In genomic region chr15:85666496-85666895, GRCm38 (mm10) we compare ENCODE assay signal across 10 mouse cellular contexts.
A peak's percentile ranks its signal among the peaks of the same experiment; 100 is the strongest.
DNase-seq lines count a peak whose midpoint lies in the region; ATAC-seq and TF ChIP-seq lines count a peak whose summit lies in the region.
"Had no signal": no experiment of that assay in that cellular context is flagged by ENCODE, and none has a peak within 500 bp of the region (broad histone marks: within the 10 kb centered on the region; RNA-seq: fewer than 3 reads in every experiment).

No protein-coding gene starts in this region.

- no peak overlapping the region for H3K4me2 ChIP-seq in intestine, postnatal 0 days (replicated peaks; ENCODE audit: low read depth)
- no peak overlapping the region for H3K4me2 ChIP-seq in intestine, embryonic 15.5 days (replicated peaks)
- H3K4me2 ChIP-seq: limb, embryonic 13.5 days had no signal

- TF ChIP-seq CTCF in intestine, postnatal 0 days (IDR thresholded peaks at IDR 0.05; ENCODE audit: low read depth): no peak
- no peak for TF ChIP-seq CTCF in testis, adult 2 months (IDR thresholded peaks at IDR 0.05; ENCODE audit: control insufficient read depth, insufficient read depth, insufficient replicate concordance, low read depth, low read length)

- H3K36me3 ChIP-seq in intestine, postnatal 0 days (ENCODE audit: control insufficient read depth, insufficient read depth): no peaks in the 10 kb centered on the region
- H3K36me3 ChIP-seq in intestine, embryonic 15.5 days: no peaks in the 10 kb centered on the region
- no peaks in the 10 kb centered on the region for H3K36me3 ChIP-seq in testis, adult 2 months (ENCODE audit: control insufficient read depth, insufficient read depth, low read length)

- no peaks in the 10 kb centered on the region for H3K9me3 ChIP-seq in intestine, postnatal 0 days (ENCODE audit: control insufficient read depth)
- no peaks in the 10 kb centered on the region for H3K9me3 ChIP-seq in intestine, embryonic 15.5 days
- H3K9me3 ChIP-seq: limb, embryonic 13.5 days had no signal

- H3K4me1 ChIP-seq in intestine, postnatal 0 days (replicated peaks; ENCODE audit: control insufficient read depth, insufficient read depth, low read length): no peaks in the 10 kb centered on the region
- H3K4me1 ChIP-seq in intestine, embryonic 15.5 days (replicated peaks): peaks cover 5% of the 10 kb centered on the region
- peaks cover 7% of the 10 kb centered on the region for H3K4me1 ChIP-seq in testis, adult 2 months (ENCODE audit: control insufficient read depth, insufficient read depth, low read length)

- 71% methylated on average over 9 of the region's 9 CpGs for WGBS in intestine, postnatal 0 days
- 82% methylated on average over 9 of the region's 9 CpGs for WGBS in intestine, embryonic 15.5 days

- H3K27me3 ChIP-seq in intestine, postnatal 0 days (replicated peaks; ENCODE audit: control insufficient read depth, insufficient read depth, low read length): peaks cover 22% of the 10 kb centered on the region
- peaks cover 30% of the 10 kb centered on the region for H3K27me3 ChIP-seq in intestine, embryonic 15.5 days (replicated peaks)
- H3K27me3 ChIP-seq in testis, adult 2 months (ENCODE audit: control insufficient read depth, insufficient read depth, low read length): no peaks in the 10 kb centered on the region

- H3K27ac ChIP-seq in intestine, postnatal 0 days (ENCODE audit: low read depth, low read length): 0 out of 2 replicates have a peak overlapping the region, but pooled peaks have one; percentile 5
- no peak overlapping the region for H3K27ac ChIP-seq in intestine, embryonic 15.5 days
- H3K27ac ChIP-seq in testis, adult 2 months (ENCODE audit: control insufficient read depth, insufficient read depth, low read depth, low read length): peak overlapping the region; percentile 85
- H3K27ac ChIP-seq: limb, embryonic 13.5 days had no signal

- peak; percentile 59 for DNase-seq in adrenal gland, adult 2 months
- DNase-seq in adrenal gland, postnatal 4 days (ENCODE audit: low spot score in 2 of 2): no peak
- DNase-seq in testis, postnatal 10 days (ENCODE audit: low spot score): no peak
- DNase-seq in ovary, postnatal 36 days (ENCODE audit: low spot score): no peak
- no peak for DNase-seq in lung, postnatal 10 days
- DNase-seq: B cell, adult 2 months had no signal

- no peak for ATAC-seq in intestine, postnatal 0 days
- ATAC-seq in intestine, embryonic 15.5 days: no peak

- no peak for TF ChIP-seq POLR2A in testis, adult 2 months (IDR thresholded peaks at IDR 0.05; ENCODE audit: control insufficient read depth, low read depth, low read length)

- H3K9ac ChIP-seq in intestine, postnatal 0 days (ENCODE audit: low read depth, low read length): no peak overlapping the region
- H3K9ac ChIP-seq in intestine, embryonic 15.5 days: no peak overlapping the region
- H3K9ac ChIP-seq: limb, embryonic 13.5 days had no signal

- no peak overlapping the region for H3K4me3 ChIP-seq in intestine, postnatal 0 days (ENCODE audit: low read depth, low read length)
- no peak overlapping the region for H3K4me3 ChIP-seq in intestine, embryonic 15.5 days (replicated peaks)
- H3K4me3 ChIP-seq in testis, adult 2 months (ENCODE audit: control insufficient read depth, low read depth, low read length): no peak overlapping the region
- H3K4me3 ChIP-seq: limb, embryonic 13.5 days had no signal
